Mouse (Mus musculus) kidney, adult 2 months (tissue): ENCODE data around the gene Chchd6.

Source experiments
- CTCF ChIP-seq: fragments of 200-500 bp; conservative IDR thresholded peaks from 2 replicates; pipeline ENCODE4 v1.5.1; 2011; ENCODE audit warnings: low read depth, mild to moderate bottlenecking, control low read depth, low read length, moderate library complexity, mixed read lengths; ENCODE audit not compliant: insufficient read depth, insufficient read length
- POLR2A ChIP-seq: fragments of 200-500 bp; IDR thresholded peaks from one replicate; pipeline ENCODE4 v1.6.1; 2011; ENCODE audit warnings: low read depth, low read length, control low read depth

GRCm38 (mm10) chr6:89368812-89369211 is 226.6 kb downstream of the Chchd6 start:
- TF ChIP-seq CTCF: no peak
- no peak for TF ChIP-seq POLR2A
